Mouse (Mus musculus) lung, adult 2 months (tissue): ENCODE results near the gene Acsl6.

Experiments
- CTCF ChIP-seq: fragments of 200-500 bp; IDR thresholded peaks from 2 replicates; pipeline ENCODE4 v1.5.1; 2011; ENCODE audit warnings: mild to moderate bottlenecking, low read length, control low read depth; ENCODE audit not compliant: insufficient read depth
- POLR2A ChIP-seq: fragments of 200-500 bp; IDR thresholded peaks from 2 replicates; pipeline ENCODE4 v1.6.1; 2011; ENCODE audit warnings: low read depth, mild to moderate bottlenecking, control low read depth, low read length, borderline replicate concordance; ENCODE audit errors: extremely low read depth

DNA sequence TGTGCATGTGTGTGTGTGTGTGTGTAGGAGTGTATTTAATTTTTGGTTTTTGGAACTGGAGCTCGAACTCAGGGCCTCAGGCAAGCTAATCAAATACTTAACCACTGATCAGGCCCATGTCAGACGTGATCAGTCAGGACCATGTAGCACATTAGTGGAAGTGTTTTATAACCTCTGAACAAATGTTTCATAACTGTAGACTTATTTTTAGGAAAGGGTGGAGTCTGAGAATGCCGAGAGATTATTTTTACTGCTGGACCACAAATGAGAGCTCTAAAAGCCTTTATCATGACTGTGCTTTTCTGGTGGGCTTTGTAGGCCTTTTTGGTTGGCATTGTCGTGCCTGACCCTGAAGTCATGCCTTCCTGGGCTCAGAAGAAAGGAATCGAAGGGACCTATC lies 48.1 kb downstream of the Acsl6 start:
- TF ChIP-seq POLR2A = no peak
- TF ChIP-seq CTCF = no peak
